Mouse (Mus musculus) frontal cortex, postnatal 14 days (tissue): ENCODE results near the gene BC049352.

ENCODE experiments used
- DNase-seq, 2 experiments: peaks; one replicate each; pipeline ENCODE4 v3.0.0; 2022; ENCODE audit warnings: low spot score in 2 of 2

BC049352 gene

DNA sequence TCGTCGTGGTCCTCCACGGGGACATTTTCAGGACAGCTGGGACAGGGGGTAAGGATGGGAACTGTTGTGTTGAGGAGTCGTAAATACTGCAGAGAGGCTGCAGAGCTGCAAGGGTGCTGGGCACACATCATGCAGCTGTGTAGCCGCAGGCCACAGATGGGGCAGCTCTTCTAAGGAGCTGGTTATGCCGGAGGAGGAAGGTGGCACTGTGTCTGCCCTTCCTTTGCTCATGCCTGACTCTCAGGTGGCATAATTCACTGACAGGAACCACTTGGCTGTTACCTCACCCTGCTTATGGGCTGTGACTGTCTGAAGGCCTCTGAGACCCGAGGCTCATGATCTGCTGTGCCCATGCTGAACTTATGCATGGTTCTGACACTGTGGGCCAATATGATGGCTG is 68.5 kb downstream of the BC049352 start:
- no peak for DNase-seq

DNA sequence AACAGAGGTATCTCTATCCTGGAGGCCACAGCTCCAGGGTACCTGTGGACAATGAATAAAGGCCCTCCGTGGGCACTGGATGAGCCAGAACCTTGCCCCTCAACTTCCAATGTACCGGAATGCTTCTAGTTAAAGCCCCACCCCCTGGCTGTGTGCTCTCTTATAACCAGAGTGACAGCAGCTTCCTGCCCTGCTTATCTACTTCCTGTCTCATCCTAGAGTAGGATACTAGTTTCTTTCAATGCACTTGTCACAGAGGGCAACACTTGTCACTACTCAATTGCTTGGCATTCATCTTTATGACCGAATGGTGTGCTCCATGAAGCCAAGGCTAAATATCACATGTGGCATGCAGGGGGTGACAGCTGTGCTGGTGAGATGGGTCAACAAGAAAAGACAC is 69.5 kb downstream of the BC049352 start:
- no peak for DNase-seq

DNA sequence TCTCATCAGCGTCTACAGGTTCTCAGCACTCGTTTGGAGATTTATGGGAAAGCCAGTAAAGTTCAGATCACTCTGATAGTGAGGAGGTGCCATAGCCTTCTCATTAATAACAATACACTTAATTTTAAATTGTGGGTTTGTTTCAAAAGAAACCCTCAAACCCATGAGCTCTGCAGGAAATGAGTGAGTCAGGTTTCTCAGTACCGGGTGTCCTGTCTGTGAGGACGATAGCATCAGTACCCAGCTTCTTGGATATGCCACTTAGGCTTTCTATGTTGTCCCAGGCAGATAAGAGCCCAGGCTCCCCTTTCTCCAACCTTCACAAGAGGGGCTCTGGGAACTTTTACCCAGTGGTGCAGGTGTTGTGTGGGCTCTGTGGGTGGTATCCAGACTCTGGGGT is 70.2 kb downstream of the BC049352 start:
- DNase-seq = no peak

GRCm38 (mm10) chr9:45252395-45252794 is 70.6 kb downstream of the BC049352 start:
- no peak for DNase-seq

- no peak for DNase-seq
Measured at GRCm38 (mm10) chr9:45254021-45254420, 72.2 kb downstream of the BC049352 start.

DNA sequence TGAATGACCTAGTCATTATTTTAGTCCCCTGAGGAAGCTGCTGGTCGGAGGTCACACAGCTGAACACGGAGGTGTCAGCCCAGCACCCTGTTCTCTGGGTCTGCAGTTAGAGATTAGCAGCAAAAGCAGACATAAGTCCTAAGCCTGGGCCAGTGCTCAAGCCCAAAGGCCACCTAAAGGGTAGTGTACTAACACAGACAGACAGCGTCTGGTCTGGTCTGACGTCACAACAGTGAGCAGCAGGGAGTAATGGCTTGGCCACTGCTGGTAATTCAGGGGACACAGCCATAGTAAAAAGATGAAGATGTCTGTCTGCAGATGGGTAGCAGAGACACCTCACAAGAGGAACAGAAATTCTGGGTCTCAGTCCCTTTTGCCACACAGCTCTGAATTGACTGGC is 72.8 kb downstream of the BC049352 start:
- DNase-seq = no peak

- no peak for DNase-seq
Measured at GRCm38 (mm10) chr9:45255431-45255830, 73.6 kb downstream of the BC049352 start.

- no peak for DNase-seq
Measured at GRCm38 (mm10) chr9:45255967-45256366, 74.2 kb downstream of the BC049352 start.

DNA sequence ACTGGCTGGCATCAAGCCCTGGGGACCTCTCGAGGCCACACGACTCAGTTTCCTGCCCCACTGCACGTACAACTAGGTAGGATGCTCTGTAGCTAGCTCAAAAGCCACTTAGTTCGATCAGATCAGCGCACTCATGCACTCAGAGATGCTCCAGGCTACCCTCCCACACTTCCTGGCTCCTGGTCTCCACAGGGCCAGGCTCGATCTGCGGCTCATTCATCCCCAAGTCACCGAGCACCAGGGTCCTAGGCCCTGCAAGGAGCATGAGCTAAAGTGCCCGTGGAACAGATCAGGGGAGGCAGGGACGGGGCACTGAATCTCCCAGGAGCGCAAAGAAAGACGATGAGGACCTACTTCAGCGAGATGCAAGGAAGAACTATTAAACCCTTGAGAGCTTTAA is 77.3 kb downstream of the BC049352 start:
- no peak for DNase-seq

GRCm38 (mm10) chr9:45261466-45261865 is 79.7 kb downstream of the BC049352 start:
- no peak for DNase-seq

- DNase-seq = no peak
Measured at GRCm38 (mm10) chr9:45261872-45262271, 80.1 kb downstream of the BC049352 start.

DNA sequence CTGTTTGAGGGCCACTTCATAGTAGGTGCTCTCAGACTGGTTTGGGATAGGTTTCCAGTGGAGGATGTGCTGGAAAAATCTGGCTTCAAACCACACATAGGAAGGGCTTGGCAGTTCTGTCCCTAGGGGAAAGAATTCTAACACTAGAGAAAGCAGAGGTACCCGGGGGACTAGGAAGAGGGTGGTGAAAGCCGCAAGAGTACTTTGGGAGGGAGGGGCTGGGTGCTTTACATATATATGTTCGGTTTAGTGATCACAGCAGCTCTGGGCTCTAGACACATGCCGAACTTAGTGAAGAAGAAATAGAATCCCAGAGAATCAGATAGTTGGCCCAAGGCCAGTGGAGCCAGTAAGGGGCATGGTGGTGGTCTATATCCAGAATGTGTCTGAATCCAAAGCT is 85.3 kb downstream of the BC049352 start:
- no peak for DNase-seq

- DNase-seq = no peak
Measured at GRCm38 (mm10) chr9:45268079-45268478, 86.3 kb downstream of the BC049352 start.

DNA sequence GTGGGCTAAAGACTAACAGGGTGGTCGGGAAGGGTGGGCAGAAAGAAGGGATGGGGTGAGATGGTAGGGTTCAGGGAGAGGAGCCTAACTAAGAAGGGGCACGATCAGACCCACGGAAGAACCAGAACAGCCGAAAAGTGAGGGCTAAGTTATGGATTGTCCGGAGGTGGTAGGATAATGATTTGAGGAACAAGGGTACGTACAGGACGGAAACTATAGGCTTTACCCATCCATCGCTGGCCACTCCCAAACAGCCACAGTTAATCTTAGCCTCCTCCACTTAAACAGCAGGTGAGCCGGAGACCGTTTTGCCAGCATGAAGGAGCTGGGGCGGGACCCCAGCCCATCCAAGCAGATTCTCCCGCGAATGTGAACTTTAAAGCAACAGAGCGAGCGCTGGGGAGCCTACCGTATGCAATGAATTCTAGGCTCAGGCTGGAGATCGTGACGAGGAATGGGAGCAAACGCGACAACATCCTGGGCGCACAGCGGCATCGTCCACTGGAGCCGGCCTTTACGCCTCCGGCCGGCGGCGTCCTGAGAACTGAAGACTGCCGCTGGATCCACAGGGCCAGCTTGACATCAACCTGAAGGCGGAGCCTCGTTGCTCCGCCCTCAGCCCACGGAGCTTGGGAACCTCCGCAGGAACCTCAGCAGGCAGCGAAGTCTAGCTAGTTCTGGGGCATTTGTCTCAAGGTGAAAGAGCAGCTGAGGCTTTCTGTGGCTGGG is 87.0 kb downstream of the BC049352 start, which contains the start of gene Il10ra:
TSS of gene Il10ra (minus strand) at position 553 of the 729 bp plus-strand sequence.
- peak in 1 of 2 experiments; percentile 29 for DNase-seq

GRCm38 (mm10) chr9:45272213-45272612 is 90.4 kb downstream of the BC049352 start:
- no peak for DNase-seq

DNA sequence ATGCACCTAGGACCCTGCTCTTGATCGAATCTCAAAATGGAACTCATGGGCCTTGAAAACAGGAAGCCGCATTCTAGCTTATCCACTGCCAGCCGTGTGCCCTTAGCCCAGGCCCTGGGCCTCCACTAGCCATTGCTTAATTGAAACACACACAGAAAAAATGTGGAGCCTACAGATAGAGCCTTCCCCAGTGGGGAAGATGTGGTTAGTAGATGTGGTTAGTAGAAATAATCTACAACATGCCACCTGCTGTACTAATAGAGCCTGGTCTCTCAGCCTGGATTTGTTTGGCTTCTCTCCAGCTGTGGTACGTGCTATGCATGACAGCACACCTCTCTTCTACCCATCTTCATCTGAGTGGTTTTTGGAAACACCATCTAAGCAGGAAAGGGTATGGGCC is 92.4 kb downstream of the BC049352 start:
- DNase-seq = no peak

DNA sequence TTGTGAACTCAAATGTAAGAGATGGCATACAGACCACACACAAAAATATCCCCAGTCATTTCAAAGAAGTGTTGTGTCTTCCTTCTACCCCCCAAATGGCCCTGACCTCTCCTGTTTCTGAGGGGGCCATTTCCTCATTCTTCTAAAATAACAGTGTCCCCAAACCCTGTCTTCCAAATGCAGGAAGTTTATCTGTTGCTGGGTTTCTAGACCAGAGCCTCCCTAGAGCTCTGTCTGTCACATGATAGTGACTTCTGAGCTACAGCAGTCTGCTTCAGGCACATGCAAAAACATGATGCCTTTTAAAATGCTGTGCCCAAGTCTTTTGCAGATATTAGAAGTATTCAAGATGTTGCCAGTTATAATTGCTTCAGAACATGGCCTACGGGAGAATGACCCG is 92.8 kb downstream of the BC049352 start:
- no peak for DNase-seq

GRCm38 (mm10) chr9:45280059-45280458 is 98.3 kb downstream of the BC049352 start:
- no peak for DNase-seq

GRCm38 (mm10) chr9:45280891-45281290 is 99.1 kb downstream of the BC049352 start:
- no peak for DNase-seq

- no peak for DNase-seq
Measured at GRCm38 (mm10) chr9:45282466-45282865, 100.7 kb downstream of the BC049352 start.

DNA sequence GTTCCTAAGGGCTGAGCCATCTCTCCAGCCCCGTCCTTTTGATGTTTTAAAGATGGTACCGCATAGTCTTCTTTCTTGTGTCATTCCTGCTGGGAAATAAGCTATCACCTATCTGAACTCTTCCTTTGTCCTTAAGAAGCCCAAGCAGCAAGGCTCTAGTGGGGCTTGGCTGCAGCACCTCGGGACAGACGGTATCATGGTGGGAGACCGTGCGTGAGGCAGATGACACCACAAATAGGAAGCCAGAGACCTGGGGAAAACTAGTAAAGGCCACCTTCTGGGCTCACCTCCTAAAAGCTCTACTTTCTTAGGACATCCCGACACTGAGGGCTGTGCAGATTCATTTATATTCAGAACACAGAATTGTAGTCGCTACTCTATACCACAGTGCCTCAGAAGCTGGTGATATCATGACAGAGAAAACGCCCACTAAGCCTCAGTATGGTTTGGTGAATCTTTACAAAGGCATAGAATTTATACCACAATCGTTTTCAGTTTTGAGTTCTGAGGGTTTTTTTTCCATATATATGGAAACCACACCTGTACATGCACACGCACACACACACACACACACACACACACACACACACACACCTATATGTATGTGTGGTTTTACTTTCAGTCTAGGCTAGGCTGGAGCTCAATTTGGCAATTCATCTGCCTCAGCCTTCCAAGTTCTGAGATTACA is 109.8 kb downstream of the BC049352 start:
- DNase-seq = no peak

DNA sequence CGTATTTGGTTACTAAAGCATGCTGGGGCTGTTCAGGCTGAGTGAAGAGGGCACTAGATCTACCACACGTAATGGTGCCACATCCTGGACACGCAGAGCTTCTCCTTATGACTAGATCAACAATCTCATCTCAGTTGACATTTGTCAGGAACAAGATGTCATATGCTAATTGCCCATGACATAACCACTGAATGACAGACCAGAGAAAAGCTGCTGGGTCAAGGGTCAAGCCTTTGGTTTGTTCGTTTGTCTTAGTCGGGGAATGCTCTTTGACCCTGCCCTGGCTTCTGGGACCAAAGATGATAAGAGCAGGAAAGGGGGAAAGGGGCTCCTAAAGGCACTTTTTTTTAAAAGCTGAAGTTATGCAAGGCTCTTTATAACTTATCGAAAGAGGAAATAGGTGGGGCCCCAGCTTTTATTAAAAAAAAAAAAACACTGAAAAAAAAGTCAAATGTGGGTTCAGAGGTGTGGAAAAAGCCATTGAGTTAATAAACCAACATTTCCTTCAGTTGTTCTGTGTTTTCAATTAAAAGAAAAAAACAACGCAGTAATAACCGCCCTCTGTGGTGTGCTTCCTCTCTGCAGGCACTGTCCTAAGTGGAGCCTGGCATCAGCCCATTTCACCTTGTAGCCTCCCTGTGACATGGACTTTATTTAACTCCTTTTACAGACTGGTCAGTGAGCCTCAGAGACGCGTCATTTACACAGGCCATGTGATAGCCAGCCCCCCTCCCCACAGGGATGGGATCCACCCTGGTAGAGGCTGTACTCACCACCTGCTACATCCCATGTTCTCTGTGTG is 112.6 kb downstream of the BC049352 start:
- DNase-seq = no peak
